In genomic region chr9:32400662-32401161, GRCm38 (mm10) we compare ENCODE assay signal across 12 mouse cellular contexts. TPM values are rescaled to one million over a fixed set of nuclear protein-coding genes. Genes with fewer than 3 reads are reported as not detected.
DNase-seq lines count a peak whose midpoint lies in the region; ATAC-seq lines count a peak whose summit lies in the region.
"Had no signal": no experiment of that assay in that cellular context is flagged by ENCODE, and none has a peak within 500 bp of the region (broad histone marks: within the 10 kb centered on the region; RNA-seq: fewer than 3 reads in every experiment).

No protein-coding gene starts in this region.

- no peaks in the 10 kb centered on the region for H3K27me3 ChIP-seq in heart, embryonic 13.5 days (replicated peaks)

- H3K4me1 ChIP-seq in heart, embryonic 13.5 days = peaks cover 21% of the 10 kb centered on the region
- H3K4me1 ChIP-seq: embryonic facial prominence, embryonic 13.5 days; hindbrain, embryonic 15.5 days had no signal

- peak; percentile 29 for DNase-seq in embryo, embryonic 10 days (ENCODE audit: low spot score)
- DNase-seq in embryo, embryonic 11 days = no peak
- peak; percentile 88 for DNase-seq in kidney, postnatal 10 days
- peak; percentile 48 for DNase-seq in lung, postnatal 25 days (ENCODE audit: low spot score)
- no peak for DNase-seq in spleen, postnatal 36 days (ENCODE audit: low spot score in 2 of 2)
- no peak for DNase-seq in layer of hippocampus, postnatal 10 days (ENCODE audit: low spot score in 2 of 2)

- no peaks in the 10 kb centered on the region for H3K36me3 ChIP-seq in heart, embryonic 13.5 days
- H3K36me3 ChIP-seq: embryonic facial prominence, embryonic 13.5 days; hindbrain, embryonic 15.5 days had no signal

- H3K9me3 ChIP-seq in heart, embryonic 13.5 days = no peaks in the 10 kb centered on the region
- H3K9me3 ChIP-seq: embryonic facial prominence, embryonic 13.5 days; hindbrain, embryonic 15.5 days had no signal

- no peak overlapping the region for H3K4me3 ChIP-seq in heart, embryonic 13.5 days
- H3K4me3 ChIP-seq: embryonic facial prominence, embryonic 13.5 days; hindbrain, embryonic 15.5 days had no signal

- 23% methylated on average over 5 of the region's 5 CpGs for WGBS in heart, embryonic 13.5 days

- H3K4me2 ChIP-seq in heart, embryonic 13.5 days = no peak overlapping the region
- H3K4me2 ChIP-seq: embryonic facial prominence, embryonic 13.5 days; hindbrain, embryonic 15.5 days had no signal

- no peak for ATAC-seq in heart, embryonic 13.5 days (ENCODE audit: extremely low read depth, insufficient number of reproducible peaks, low FRiP score, low TSS enrichment)
- no peak for ATAC-seq in erythroid progenitor cell, adult 5-6 weeks (replicated peaks; ENCODE audit: low FRiP score, poor library complexity, severe bottlenecking)

- H3K27ac ChIP-seq in heart, embryonic 13.5 days (replicated peaks) = peak overlapping the region; percentile 57
- H3K27ac ChIP-seq: embryonic facial prominence, embryonic 13.5 days; hindbrain, embryonic 15.5 days had no signal

- H3K9ac ChIP-seq in heart, embryonic 13.5 days = no peak overlapping the region
- H3K9ac ChIP-seq: embryonic facial prominence, embryonic 13.5 days; hindbrain, embryonic 15.5 days had no signal

RNA-seq across cellular contexts. Expression of gene Kcnj1, which starts 28.4 kb away (rescaled TPM):
- not detected in 2 replicates for polyA plus RNA-seq in heart, embryonic 13.5 days (2015; fragmentation: Nextera tagmentation; extraction: Ambion mirVana)
- not detected for total RNA-seq in layer of hippocampus, postnatal 10 days (2021)
- total RNA-seq in erythroid progenitor cell, adult 5-6 weeks (2015; ENCODE audit: low replicate concordance) = not detected in 2 replicates
- total RNA-seq in erythroid progenitor cell, adult 5-6 weeks (2017; ENCODE audit: low replicate concordance) = not detected in 2 replicates
- polyA plus RNA-seq: C2C12; embryonic facial prominence, embryonic 13.5 days; hindbrain, embryonic 15.5 days; limb, embryonic 14.5 days had no signal

RNA-seq across cellular contexts. Expression of gene Kcnj5, which starts 56.6 kb away (rescaled TPM):
- polyA plus RNA-seq in heart, embryonic 13.5 days (2015; fragmentation: Nextera tagmentation; extraction: Ambion mirVana) = 19.8 and 21.0 TPM in 2 replicates
- 1 to 10 TPM; 1.0 to 1.3 TPM for total RNA-seq in layer of hippocampus, postnatal 10 days (2021)
- total RNA-seq in erythroid progenitor cell, adult 5-6 weeks (2015; ENCODE audit: low replicate concordance) = 0.36 TPM in 1 of 2 replicates, not detected in the other
- total RNA-seq in erythroid progenitor cell, adult 5-6 weeks (2017; ENCODE audit: low replicate concordance) = 0.39 and 1.4 TPM in 2 replicates
- polyA plus RNA-seq: C2C12 had no signal

Comparison
In these comparisons a context has a peak if more than half of its experiments do, and no peak if none do; other contexts are left out.
1. DNase-seq: peak in embryo, embryonic 10 days (single experiment), kidney, postnatal 10 days (single experiment) and lung, postnatal 25 days (single experiment); none in embryo, embryonic 11 days (single experiment), spleen, postnatal 36 days (0 of 2) and layer of hippocampus, postnatal 10 days (0 of 2).